Comparison of ENCODE assay signal across 15 mouse cellular contexts in genomic region chr3:51486491-51487195, GRCm38 (mm10). TPM values are rescaled to one million over a fixed set of nuclear protein-coding genes. Genes with fewer than 3 reads are reported as not detected.
DNase-seq lines count a peak whose midpoint lies in the region; ATAC-seq and TF ChIP-seq lines count a peak whose summit lies in the region.
"Had no signal": no experiment of that assay in that cellular context is flagged by ENCODE, and none has a peak within 500 bp of the region (broad histone marks: within the 10 kb centered on the region; RNA-seq: fewer than 3 reads in every experiment).

No protein-coding gene starts in this region.

- H3K4me3 ChIP-seq in hindbrain, postnatal 0 days (ENCODE audit: low read length) = no peak overlapping the region
- no peak overlapping the region for H3K4me3 ChIP-seq in hindbrain, embryonic 12.5 days
- no peak overlapping the region for H3K4me3 ChIP-seq in midbrain, postnatal 0 days (ENCODE audit: low read depth, low read length)
- no peak overlapping the region for H3K4me3 ChIP-seq in midbrain, embryonic 16.5 days (ENCODE audit: low read depth, low read length)
- H3K4me3 ChIP-seq in embryonic facial prominence, embryonic 10.5 days = no peak overlapping the region
- H3K4me3 ChIP-seq: megakaryocyte, embryonic 14.5 days; midbrain, embryonic 15.5 days had no signal

- H3K27me3 ChIP-seq in hindbrain, postnatal 0 days (ENCODE audit: insufficient read depth, low read length) = no peaks in the 10 kb centered on the region
- H3K27me3 ChIP-seq in hindbrain, embryonic 12.5 days = no peaks in the 10 kb centered on the region
- no peaks in the 10 kb centered on the region for H3K27me3 ChIP-seq in midbrain, postnatal 0 days (ENCODE audit: insufficient read depth, low read length)
- no peaks in the 10 kb centered on the region for H3K27me3 ChIP-seq in midbrain, embryonic 16.5 days (ENCODE audit: control insufficient read depth, insufficient read depth, low read depth, low read length)
- no peaks in the 10 kb centered on the region for H3K27me3 ChIP-seq in embryonic facial prominence, embryonic 10.5 days (replicated peaks; ENCODE audit: low read depth, poor library complexity, severe bottlenecking)
- H3K27me3 ChIP-seq: limb, embryonic 15.5 days; megakaryocyte, embryonic 14.5 days; midbrain, embryonic 15.5 days had no signal

- no peak for ATAC-seq in hindbrain, postnatal 0 days
- no peak for ATAC-seq in hindbrain, embryonic 12.5 days (ENCODE audit: low FRiP score)
- ATAC-seq in midbrain, postnatal 0 days (ENCODE audit: low FRiP score) = no peak
- no peak for ATAC-seq in midbrain, embryonic 16.5 days
- ATAC-seq: hindbrain, embryonic 16.5 days; liver, postnatal 0 days; midbrain, embryonic 15.5 days had no signal

- peaks cover 7% of the 10 kb centered on the region for H3K4me1 ChIP-seq in hindbrain, postnatal 0 days (ENCODE audit: insufficient read depth, low read length)
- peaks cover 23% of the 10 kb centered on the region for H3K4me1 ChIP-seq in hindbrain, embryonic 12.5 days
- H3K4me1 ChIP-seq in midbrain, postnatal 0 days (ENCODE audit: insufficient read depth, low read length) = peaks cover 9% of the 10 kb centered on the region
- H3K4me1 ChIP-seq in midbrain, embryonic 16.5 days (ENCODE audit: control insufficient read depth, insufficient read depth, low read length) = peaks cover 24% of the 10 kb centered on the region
- H3K4me1 ChIP-seq in embryonic facial prominence, embryonic 10.5 days = peaks cover 27% of the 10 kb centered on the region

- H3K9ac ChIP-seq in hindbrain, postnatal 0 days (replicated peaks; ENCODE audit: low read length) = no peak overlapping the region
- H3K9ac ChIP-seq in hindbrain, embryonic 12.5 days = no peak overlapping the region
- no peak overlapping the region for H3K9ac ChIP-seq in midbrain, postnatal 0 days (replicated peaks; ENCODE audit: low read length, poor library complexity, severe bottlenecking)
- H3K9ac ChIP-seq in midbrain, embryonic 16.5 days (ENCODE audit: low read depth, low read length) = no peak overlapping the region
- H3K9ac ChIP-seq: limb, embryonic 15.5 days; liver, postnatal 0 days; midbrain, embryonic 15.5 days had no signal

- no peak overlapping the region for H3K27ac ChIP-seq in hindbrain, postnatal 0 days
- no peak overlapping the region for H3K27ac ChIP-seq in hindbrain, embryonic 12.5 days
- no peak overlapping the region for H3K27ac ChIP-seq in midbrain, postnatal 0 days (ENCODE audit: low read depth, low read length)
- no peak overlapping the region for H3K27ac ChIP-seq in midbrain, embryonic 16.5 days (ENCODE audit: low read length)
- no peak overlapping the region for H3K27ac ChIP-seq in embryonic facial prominence, embryonic 10.5 days (replicated peaks)
- H3K27ac ChIP-seq: limb, embryonic 15.5 days; midbrain, embryonic 15.5 days had no signal

- no peaks in the 10 kb centered on the region for H3K36me3 ChIP-seq in hindbrain, postnatal 0 days (ENCODE audit: insufficient read depth, low read length)
- H3K36me3 ChIP-seq in hindbrain, embryonic 12.5 days = no peaks in the 10 kb centered on the region
- no peaks in the 10 kb centered on the region for H3K36me3 ChIP-seq in midbrain, postnatal 0 days (ENCODE audit: insufficient read depth, low read length)
- no peaks in the 10 kb centered on the region; the same call in 1 of the 2 replicates for H3K36me3 ChIP-seq in midbrain, embryonic 16.5 days (ENCODE audit: control insufficient read depth, insufficient read depth, low read length)
- H3K36me3 ChIP-seq in embryonic facial prominence, embryonic 10.5 days (replicated peaks) = peaks cover 17% of the 10 kb centered on the region
- H3K36me3 ChIP-seq: limb, embryonic 15.5 days; midbrain, embryonic 15.5 days had no signal

- no peak overlapping the region for H3K4me2 ChIP-seq in hindbrain, postnatal 0 days (ENCODE audit: low read depth, low read length)
- H3K4me2 ChIP-seq in hindbrain, embryonic 12.5 days (replicated peaks) = no peak overlapping the region
- H3K4me2 ChIP-seq in midbrain, postnatal 0 days (ENCODE audit: low read depth, low read length, poor library complexity, severe bottlenecking) = no peak overlapping the region
- H3K4me2 ChIP-seq in midbrain, embryonic 16.5 days (ENCODE audit: low read length) = no peak overlapping the region

- 69% methylated on average over 4 of the region's 4 CpGs for WGBS in hindbrain, postnatal 0 days
- WGBS in hindbrain, embryonic 12.5 days = 89% methylated on average over 4 of the region's 4 CpGs
- 78% methylated on average over 4 of the region's 4 CpGs for WGBS in midbrain, postnatal 0 days
- WGBS in midbrain, embryonic 16.5 days = 79% methylated on average over 4 of the region's 4 CpGs
- WGBS in embryonic facial prominence, embryonic 10.5 days = 88% methylated on average over 4 of the region's 4 CpGs

- DNase-seq in cerebellum, postnatal 10 days = peak; percentile 45 to 48
- DNase-seq in cerebellum, adult 9-11 months = no peak
- DNase-seq in hindbrain, postnatal 0 days (ENCODE audit: low spot score) = peak; percentile 46
- DNase-seq in midbrain, postnatal 0 days (ENCODE audit: low spot score) = peak; percentile 48
- DNase-seq in embryonic facial prominence, embryonic 10.5 days (ENCODE audit: low spot score) = peak; percentile 5
- no peak for DNase-seq in T-cell, adult 2 months (ENCODE audit: low spot score)
- DNase-seq: adrenal gland, postnatal 36 days; liver, postnatal 0 days; thymus, adult 18-20 months had no signal

- no peaks in the 10 kb centered on the region for H3K9me3 ChIP-seq in hindbrain, postnatal 0 days (ENCODE audit: low read length)
- H3K9me3 ChIP-seq in hindbrain, embryonic 12.5 days (replicated peaks) = no peaks in the 10 kb centered on the region
- H3K9me3 ChIP-seq in midbrain, postnatal 0 days (ENCODE audit: low read length) = no peaks in the 10 kb centered on the region
- H3K9me3 ChIP-seq in midbrain, embryonic 16.5 days (replicated peaks; ENCODE audit: control insufficient read depth, low read length, poor library complexity, severe bottlenecking) = no peaks in the 10 kb centered on the region
- no peaks in the 10 kb centered on the region for H3K9me3 ChIP-seq in embryonic facial prominence, embryonic 10.5 days
- H3K9me3 ChIP-seq: limb, embryonic 15.5 days; megakaryocyte, embryonic 14.5 days; midbrain, embryonic 15.5 days had no signal

- TF ChIP-seq CTCF in hindbrain, postnatal 0 days (IDR thresholded peaks at IDR 0.05; ENCODE audit: low read depth) = no peak
- TF ChIP-seq CTCF in midbrain, postnatal 0 days (IDR thresholded peaks at IDR 0.05) = no peak

RNA-seq across cellular contexts. Expression of gene Rab33b, which starts 2.9 kb away (rescaled TPM):
- 30.2 and 32.4 TPM in 2 replicates for total RNA-seq in hindbrain, postnatal 0 days (2014; rRNA removed)
- 31.8 and 33.2 TPM in 2 replicates for polyA plus RNA-seq in hindbrain, postnatal 0 days (2015; fragmentation: Nextera tagmentation; extraction: Ambion mirVana)
- polyA plus RNA-seq in hindbrain, embryonic 12.5 days (2016; fragmentation: Nextera tagmentation; extraction: Ambion mirVana) = 22.3 and 24.2 TPM in 2 replicates
- 24.2 and 28.6 TPM in 2 replicates for total RNA-seq in midbrain, postnatal 0 days (2014; rRNA removed)
- polyA plus RNA-seq in midbrain, postnatal 0 days (2015; fragmentation: Nextera tagmentation; extraction: Ambion mirVana) = 29.5 and 30.9 TPM in 2 replicates
- polyA plus RNA-seq in midbrain, embryonic 16.5 days (2015; fragmentation: Nextera tagmentation; extraction: Ambion mirVana) = 33.6 and 33.7 TPM in 2 replicates
- 14.2 and 15.3 TPM in 2 replicates for polyA plus RNA-seq in embryonic facial prominence, embryonic 10.5 days (2016; fragmentation: Nextera tagmentation; extraction: Ambion mirVana)

Comparison
In these comparisons a context has a peak if more than half of its experiments do, and no peak if none do; other contexts are left out.
1. DNase-seq: peak in cerebellum, postnatal 10 days (2 of 2), hindbrain, postnatal 0 days (single experiment), midbrain, postnatal 0 days (single experiment) and embryonic facial prominence, embryonic 10.5 days (single experiment); none in cerebellum, adult 9-11 months (single experiment) and T-cell, adult 2 months (single experiment).